ENCODE assay signal across 1 mouse cellular context in the genomic region with DNA sequence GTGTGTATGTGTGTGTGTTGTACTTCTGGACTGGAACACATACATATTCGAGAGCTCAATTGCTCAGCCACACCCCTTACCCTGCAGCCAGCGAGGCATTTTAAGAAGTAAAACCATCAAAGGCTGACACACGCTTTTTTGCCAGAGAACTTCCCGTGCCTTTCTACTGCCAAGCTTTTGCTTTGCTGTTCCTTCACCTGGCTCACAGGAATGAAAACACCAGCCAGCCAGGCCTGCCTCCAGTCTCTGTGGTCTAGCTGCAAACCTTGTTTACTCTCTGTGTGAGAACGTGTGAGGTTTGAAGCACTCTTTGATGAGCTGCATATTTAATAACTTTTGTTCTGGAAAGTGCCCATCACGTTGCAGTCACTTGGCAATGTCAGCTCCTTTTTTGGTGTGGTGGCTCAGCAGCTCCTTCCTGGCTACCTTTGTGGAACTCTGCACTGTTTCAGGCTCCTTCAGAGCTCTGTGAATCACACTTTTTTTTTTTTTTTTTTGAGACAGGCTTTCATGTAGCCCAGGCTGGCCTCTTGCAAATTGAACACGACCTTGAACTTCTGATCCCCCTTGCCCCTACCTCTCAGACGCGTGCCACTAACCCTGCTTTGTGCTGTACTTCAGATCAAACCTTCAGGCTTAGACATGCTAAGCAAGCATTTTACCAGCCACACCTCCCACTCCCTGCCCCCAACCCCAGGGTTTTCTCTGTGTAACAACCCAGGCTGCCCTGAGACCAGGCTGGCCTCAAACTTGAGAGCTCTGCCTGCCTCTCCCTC.
TF ChIP-seq lines count a peak whose summit lies in the region.

No protein-coding gene starts in this region.

TF ChIP-seq in CH12.LX, 34 proteins besides CTCF, POLR2A, EP300 and RAD21:
- TF ChIP-seq KAT2A (IDR thresholded peaks at IDR 0.05; ENCODE audit: insufficient replicate concordance, low read length): no peak
- TF ChIP-seq BHLHE40 (IDR thresholded peaks at IDR 0.05; ENCODE audit: low read depth, low read length): peak; percentile 40; the same call in 1 of the 2 replicates
- TF ChIP-seq ZKSCAN1 (IDR thresholded peaks at IDR 0.05; ENCODE audit: borderline replicate concordance, low read depth, low read length): no peak
- TF ChIP-seq SMC3 (IDR thresholded peaks at IDR 0.05; ENCODE audit: low read depth, low read length): no peak
- TF ChIP-seq HCFC1 (IDR thresholded peaks at IDR 0.05; ENCODE audit: low read depth, low read length): no peak
- TF ChIP-seq MXI1 (IDR thresholded peaks at IDR 0.05; ENCODE audit: low read depth, low read length): 0 out of 2 replicates have a peak, but pooled peaks have one; percentile 2
- TF ChIP-seq USF1 (IDR thresholded peaks at IDR 0.05; ENCODE audit: low read depth, low read length): no peak
- TF ChIP-seq ZNF384 (IDR thresholded peaks at IDR 0.05; ENCODE audit: low read depth, low read length): peak; percentile 25; the same call in 1 of the 2 replicates
- no peak for TF ChIP-seq SIN3A (IDR thresholded peaks at IDR 0.05; ENCODE audit: low read length)
- no peak for TF ChIP-seq POLR2AphosphoS2 (IDR thresholded peaks at IDR 0.05; ENCODE audit: low read depth, low read length)
- no peak for TF ChIP-seq ZMIZ1 (IDR thresholded peaks at IDR 0.05; ENCODE audit: low read depth, low read length)
